Mouse (Mus musculus) hindbrain, embryonic 12.5 days (tissue): ENCODE results near the gene Pnmal2. TPM values are rescaled to one million over a fixed set of nuclear protein-coding genes. Genes with fewer than 3 reads are reported as not detected.

ENCODE experiments used
- ATAC-seq: fragments of 200-750 bp; cut with Nextera tagmentation; 2 replicates; pipeline ENCODE4 v1.8.0; 2017; ENCODE audit warnings: moderate TSS enrichment; ENCODE audit not compliant: low FRiP score
- H3K27ac ChIP-seq: fragments of 300-500 bp; sonication (generic); 2 replicates; pipeline ENCODE4 v1.5.1; 2016; ENCODE audit warnings: mild to moderate bottlenecking
- H3K27me3 ChIP-seq: fragments of 300-500 bp; sonication (generic); 2 replicates; pipeline ENCODE4 v1.6.1; 2016; ENCODE audit warnings: mild to moderate bottlenecking
- H3K36me3 ChIP-seq: fragments of 300-500 bp; sonication (generic); 2 replicates; pipeline ENCODE4 v1.6.1; 2016; ENCODE audit warnings: mild to moderate bottlenecking
- H3K4me1 ChIP-seq: fragments of 300-500 bp; sonication (generic); 2 replicates; pipeline ENCODE4 v1.6.1; 2016
- H3K4me2 ChIP-seq: fragments of 300-500 bp; sonication (generic); replicated peaks from 2 replicates; pipeline ENCODE4 v1.6.1; 2016; ENCODE audit warnings: mild to moderate bottlenecking
- H3K4me3 ChIP-seq: fragments of 300-500 bp; sonication (generic); 2 replicates; pipeline ENCODE4 v1.5.1; 2016; ENCODE audit warnings: mild to moderate bottlenecking
- H3K9ac ChIP-seq: fragments of 300-500 bp; sonication (generic); 2 replicates; pipeline ENCODE4 v1.6.1; 2016; ENCODE audit warnings: mild to moderate bottlenecking, moderate library complexity
- H3K9me3 ChIP-seq: fragments of 300-500 bp; sonication (generic); replicated peaks from 2 replicates; pipeline ENCODE4 v1.6.1; 2016; ENCODE audit warnings: mild to moderate bottlenecking
- WGBS: fragments of 180-500 bp; shearing (Covaris S2); methylation state at CpG from one replicate; pipeline ENCODE4 v1.1.7; 2016; 5-methylcytosine and 5-hydroxymethylcytosine counted together
- polyA plus RNA-seq: library from polyadenylated mRNA; unstranded; fragments of >200 nt; fragmentation: Nextera tagmentation; extraction: Ambion mirVana; gene quantifications from 2 replicates; pipeline ENCODE4 v1.2.1, GENCODE M21; 2016

Pnmal2 gene
- 55.6 and 60.3 TPM in 2 replicates for polyA plus RNA-seq

DNA sequence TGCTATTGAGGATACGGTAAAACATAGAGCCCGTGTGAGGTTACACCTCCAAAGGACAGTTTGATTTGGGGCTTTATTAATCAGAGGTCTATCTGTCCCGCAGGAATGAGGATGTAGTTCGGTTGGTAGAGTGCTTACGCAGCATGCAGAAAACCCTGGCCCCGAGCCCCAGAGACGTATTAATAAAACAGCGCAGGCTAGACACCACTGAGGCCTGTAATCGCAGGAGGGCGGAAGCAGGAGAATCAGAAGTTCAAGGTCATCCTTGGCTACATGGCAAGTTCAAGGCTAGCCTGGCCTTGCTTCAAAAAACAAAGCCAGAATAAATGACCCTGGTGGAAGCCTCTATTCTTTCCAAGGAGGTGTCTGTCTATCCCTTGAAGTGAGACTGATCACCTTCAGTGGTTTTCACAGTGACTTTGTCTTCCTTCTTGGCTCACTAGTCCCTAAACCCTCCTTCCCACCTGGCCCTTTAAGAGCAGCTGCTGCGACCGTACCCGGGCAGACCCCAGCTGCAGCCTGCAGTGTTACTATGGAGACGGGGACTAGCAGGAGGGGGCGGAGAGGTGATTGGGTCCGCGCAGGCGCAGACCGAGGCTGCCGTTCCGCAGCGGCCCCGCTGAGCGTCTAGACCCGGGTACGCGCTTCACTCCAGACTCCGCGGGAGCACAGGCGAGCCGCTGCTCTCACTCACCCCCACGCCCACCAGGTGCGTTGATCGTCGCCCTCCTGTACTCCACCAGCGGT is at the start of gene Pnmal2:
Gene Pnmal2, plus strand, starts transcription at position 622 of the 747 bp plus-strand sequence.
- peaks cover 43% of the 10 kb centered on the region for H3K27me3 ChIP-seq
- H3K4me1 ChIP-seq: peaks cover 62% of the 10 kb centered on the region
- no peaks in the 10 kb centered on the region for H3K36me3 ChIP-seq
- H3K4me2 ChIP-seq: peak within 1 kb of the TSS; percentile 85
- 14% methylated on average over 36 of the region's 36 CpGs for WGBS
- peak; percentile 90 for ATAC-seq
- peak within 1 kb of the TSS; percentile 89 for H3K27ac ChIP-seq
- peak within 1 kb of the TSS; percentile 79 for H3K9ac ChIP-seq
- peak within 1 kb of the TSS; percentile 70 for H3K4me3 ChIP-seq
- no peaks in the 10 kb centered on the region for H3K9me3 ChIP-seq

DNA sequence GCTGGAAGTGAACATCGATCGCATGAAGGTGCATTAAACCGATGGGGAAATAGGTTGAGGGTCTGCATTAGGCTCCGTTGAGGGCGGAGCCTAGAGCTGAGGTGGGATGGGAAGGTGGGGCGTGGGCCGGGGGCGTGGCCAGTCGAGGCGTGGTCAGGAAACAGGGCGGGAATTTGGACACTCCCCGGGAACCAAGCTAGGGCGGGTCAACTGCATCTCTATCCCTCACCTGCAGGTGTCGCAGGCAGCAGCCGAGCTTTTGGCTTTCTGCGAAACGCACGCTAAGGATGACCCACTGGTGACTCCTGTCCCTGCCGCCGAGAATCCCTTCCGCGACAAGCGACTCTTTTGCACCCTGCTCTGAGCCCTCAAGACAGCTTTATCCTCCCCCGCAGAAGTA is 49.5 kb upstream of the Pnmal2 start:
- under 1% methylated on average over 24 of the region's 24 CpGs for WGBS
- ATAC-seq: peak; percentile 20
- Histone ChIP-seq H3K27me3 (peaks cover 27% of the 10 kb centered on the region), H3K36me3 (no peaks in the 10 kb centered on the region), H3K4me3 (peak overlapping the region; percentile 20), H3K9me3 (no peaks in the 10 kb centered on the region), H3K27ac (peak overlapping the region; percentile 55), H3K4me1 (peaks cover 50% of the 10 kb centered on the region), H3K9ac (0 out of 2 replicates have a peak overlapping the region, but pooled peaks have one; percentile 55), H3K4me2 (peak overlapping the region; percentile 60)

DNA sequence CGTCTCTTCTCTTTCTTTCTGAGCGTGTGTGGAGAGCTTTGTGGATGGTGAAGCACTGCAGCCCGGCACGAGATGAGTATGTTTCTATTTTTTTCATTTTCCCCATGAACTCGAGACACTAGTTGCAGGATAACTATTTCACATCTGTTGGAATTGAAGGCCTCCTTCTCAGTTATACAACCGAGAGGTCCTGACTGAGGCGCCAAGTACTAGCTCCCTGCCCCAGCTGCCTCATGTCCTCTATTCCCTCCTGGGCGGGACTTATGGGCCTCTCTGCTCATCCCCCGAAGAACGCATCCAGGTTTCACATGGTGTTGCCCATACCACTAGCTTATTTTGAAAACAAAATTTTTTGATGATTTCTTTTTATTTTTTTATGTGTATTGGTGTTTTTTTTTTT is 49.0 kb upstream of the Pnmal2 start:
- Histone ChIP-seq H3K4me1 (peaks cover 53% of the 10 kb centered on the region), H3K9me3 (no peaks in the 10 kb centered on the region), H3K36me3 (no peaks in the 10 kb centered on the region), H3K27me3 (peaks cover 24% of the 10 kb centered on the region), H3K4me3 (peak overlapping the region; percentile 20; the same call in 1 of the 2 replicates), H3K27ac (no peak overlapping the region; the same call in 1 of the 2 replicates), H3K4me2 (peak overlapping the region; percentile 60), H3K9ac (no peak overlapping the region)
- ATAC-seq: no peak
- WGBS: 29% methylated on average over 10 of the region's 10 CpGs

DNA sequence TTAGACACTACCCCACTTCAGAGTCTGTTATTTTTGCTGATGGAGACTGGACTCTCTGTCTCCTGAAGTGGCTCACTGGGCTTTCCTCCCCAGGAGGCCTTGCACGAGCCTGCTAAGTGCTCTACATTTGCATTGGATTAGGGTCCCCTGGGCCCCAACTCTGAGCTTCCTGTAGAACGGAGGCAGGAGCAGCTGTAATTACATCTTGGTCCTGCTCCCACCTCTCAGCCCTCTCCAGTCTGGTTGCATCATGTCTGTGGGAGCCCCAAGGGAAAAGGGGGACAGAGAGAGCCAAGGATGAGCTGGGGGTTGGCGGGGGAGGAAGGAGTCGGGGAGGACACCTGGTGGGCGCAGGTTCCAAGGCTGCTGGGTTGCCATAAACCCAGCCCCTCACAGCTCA is 44.0 kb upstream of the Pnmal2 start:
- no peak overlapping the region for H3K4me3 ChIP-seq
- peaks cover 27% of the 10 kb centered on the region for H3K4me1 ChIP-seq
- 0 out of 2 replicates have a peak, but pooled peaks have one; percentile 9 for ATAC-seq
- H3K4me2 ChIP-seq: no peak overlapping the region
- H3K9ac ChIP-seq: no peak overlapping the region
- WGBS: 8% methylated on average over 5 of the region's 5 CpGs
- no peaks in the 10 kb centered on the region for H3K9me3 ChIP-seq
- H3K27me3 ChIP-seq: no peaks in the 10 kb centered on the region
- H3K36me3 ChIP-seq: no peaks in the 10 kb centered on the region
- H3K27ac ChIP-seq: 0 out of 2 replicates have a peak overlapping the region, but pooled peaks have one; percentile 24

DNA sequence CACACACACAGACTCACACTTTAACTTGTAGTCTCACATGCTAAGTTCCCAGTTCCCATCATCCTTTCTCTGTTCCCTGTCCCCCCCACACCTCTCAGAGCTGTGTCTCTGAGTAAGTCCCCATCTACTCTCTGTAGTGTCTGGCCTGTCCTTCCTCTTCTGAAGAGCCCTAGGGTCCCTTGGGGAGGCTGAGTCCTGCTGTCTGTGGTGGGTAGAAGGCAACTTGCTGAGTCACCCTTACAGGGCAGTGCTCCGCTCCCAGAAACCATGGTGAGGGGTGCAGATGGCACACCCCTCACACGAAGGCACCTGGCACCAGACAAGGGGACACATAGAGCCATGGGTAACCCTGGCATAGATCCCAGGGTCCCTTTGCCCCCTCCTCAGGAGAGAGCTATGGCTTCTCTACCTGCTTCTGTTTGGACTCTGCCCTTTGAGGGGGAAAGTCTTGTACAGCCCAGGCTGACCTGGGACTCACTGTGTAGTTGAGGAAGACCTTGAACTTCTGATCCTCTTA is 41.0 kb upstream of the Pnmal2 start:
- Histone ChIP-seq H3K9ac (no peak overlapping the region), H3K4me3 (no peak overlapping the region), H3K4me1 (peaks cover 48% of the 10 kb centered on the region), H3K27ac (no peak overlapping the region), H3K27me3 (0 out of 2 replicates have a peak, but pooled peaks cover 3% of the 10 kb centered on the region), H3K36me3 (no peaks in the 10 kb centered on the region), H3K9me3 (no peaks in the 10 kb centered on the region), H3K4me2 (no peak overlapping the region)
- ATAC-seq: no peak
- 78% methylated on average over 2 of the region's 2 CpGs for WGBS

DNA sequence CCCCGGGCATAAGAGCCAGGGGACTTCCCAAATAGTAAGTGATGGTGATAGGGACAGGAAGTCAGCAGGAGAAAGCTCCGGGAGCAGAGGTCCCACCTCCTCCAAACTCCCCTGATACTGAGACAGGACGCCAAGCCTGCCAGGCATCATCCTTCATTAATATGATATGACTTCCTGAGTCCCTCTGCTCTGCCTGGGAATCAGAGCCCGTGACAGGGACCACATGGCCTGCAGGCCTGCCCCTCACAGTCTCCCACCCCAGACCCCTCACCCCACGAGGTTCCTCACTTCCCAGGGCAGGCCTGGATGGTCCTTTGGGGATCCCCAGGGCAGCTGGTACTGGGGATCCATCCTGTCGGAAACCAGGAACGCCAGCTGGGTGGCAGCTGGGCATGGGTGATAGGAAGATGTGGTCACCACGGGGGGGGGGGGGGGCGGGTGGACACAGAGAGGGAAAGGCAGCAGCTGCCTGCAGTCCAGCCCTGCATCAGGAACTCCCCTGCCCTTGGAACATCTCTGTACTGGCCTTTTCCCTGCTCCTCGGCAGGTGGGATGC is 40.3 kb upstream of the Pnmal2 start:
- no peaks in the 10 kb centered on the region for H3K9me3 ChIP-seq
- 45% methylated on average over 8 of the region's 10 CpGs for WGBS
- H3K36me3 ChIP-seq: no peaks in the 10 kb centered on the region
- no peak overlapping the region for H3K9ac ChIP-seq
- H3K27ac ChIP-seq: 0 out of 2 replicates have a peak overlapping the region, but pooled peaks have one; percentile 23
- H3K4me1 ChIP-seq: peaks cover 54% of the 10 kb centered on the region
- no peak overlapping the region for H3K4me2 ChIP-seq
- ATAC-seq: 0 out of 2 replicates have a peak, but pooled peaks have one; percentile 39
- H3K27me3 ChIP-seq: peaks cover 6% of the 10 kb centered on the region; the same call in 1 of the 2 replicates
- no peak overlapping the region for H3K4me3 ChIP-seq

DNA sequence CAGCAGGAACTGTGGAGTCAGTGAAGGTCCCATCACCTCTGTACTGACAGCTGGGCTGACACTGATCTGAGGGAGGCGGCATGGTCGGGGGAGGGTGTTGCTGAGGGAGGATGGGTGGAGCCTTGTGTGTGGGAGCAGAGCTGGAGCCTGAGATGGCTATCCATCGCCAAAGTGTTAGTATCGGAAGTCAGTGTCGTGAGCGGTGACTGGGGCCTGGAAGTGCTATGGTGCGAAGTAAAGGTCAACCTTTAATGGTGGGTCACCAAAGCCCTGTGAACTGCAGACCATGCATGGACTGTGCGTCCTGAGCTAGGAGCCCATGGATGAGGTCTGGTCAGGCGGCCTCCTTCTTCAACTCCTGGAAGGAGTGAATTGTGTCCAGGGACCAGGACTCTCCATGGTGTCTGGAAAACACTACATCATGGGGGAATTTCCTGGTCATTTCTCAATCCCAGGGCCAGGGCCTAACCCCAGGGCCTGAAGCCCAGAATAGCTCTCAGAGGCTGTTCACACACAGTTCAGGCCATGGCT is 38.9 kb upstream of the Pnmal2 start:
- no peak overlapping the region for H3K4me2 ChIP-seq
- no peak for ATAC-seq
- no peaks in the 10 kb centered on the region for H3K36me3 ChIP-seq
- peaks cover 51% of the 10 kb centered on the region for H3K4me1 ChIP-seq
- H3K4me3 ChIP-seq: no peak overlapping the region
- no peaks in the 10 kb centered on the region for H3K9me3 ChIP-seq
- 49% methylated on average over 9 of the region's 9 CpGs for WGBS
- H3K27ac ChIP-seq: peak overlapping the region; percentile 7; the same call in 1 of the 2 replicates
- H3K9ac ChIP-seq: no peak overlapping the region
- peaks cover 10% of the 10 kb centered on the region; the same call in 1 of the 2 replicates for H3K27me3 ChIP-seq

DNA sequence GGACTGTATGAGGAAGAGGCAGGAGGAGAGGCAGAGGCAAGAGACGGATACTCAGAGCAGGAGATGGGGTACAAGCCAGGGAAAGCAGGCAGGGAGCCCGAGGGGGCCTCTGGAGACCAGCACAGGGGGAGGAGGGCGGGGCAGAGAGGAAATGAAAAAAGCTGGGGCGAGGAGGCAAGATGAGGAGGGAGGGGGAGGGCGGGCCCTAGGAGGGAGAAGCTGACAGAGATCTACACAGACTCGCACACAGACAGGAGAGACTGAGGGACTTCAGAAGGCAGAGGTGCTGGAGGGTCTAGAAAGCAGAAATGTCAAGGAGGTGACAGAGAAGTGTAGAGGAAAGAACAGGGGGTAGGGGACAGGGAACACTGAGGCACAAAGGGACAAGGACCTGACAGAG is 38.2 kb upstream of the Pnmal2 start, which contains the start of gene Ptgir:
Gene Ptgir, plus strand, starts transcription at position 210 of the 400 bp plus-strand sequence.
- no peaks in the 10 kb centered on the region for H3K36me3 ChIP-seq
- no peak for ATAC-seq
- no peaks in the 10 kb centered on the region for H3K9me3 ChIP-seq
- no peak within 1 kb of the TSS for H3K4me3 ChIP-seq
- 4% methylated on average over 6 of the region's 6 CpGs for WGBS
- H3K27ac ChIP-seq: peak within 1 kb of the TSS; percentile 7; the same call in 1 of the 2 replicates
- no peak within 1 kb of the TSS for H3K4me2 ChIP-seq
- H3K9ac ChIP-seq: 0 out of 2 replicates have a peak within 1 kb of the TSS, but pooled peaks have one; percentile 18
- H3K27me3 ChIP-seq: peaks cover 10% of the 10 kb centered on the region; the same call in 1 of the 2 replicates
- peaks cover 47% of the 10 kb centered on the region for H3K4me1 ChIP-seq

DNA sequence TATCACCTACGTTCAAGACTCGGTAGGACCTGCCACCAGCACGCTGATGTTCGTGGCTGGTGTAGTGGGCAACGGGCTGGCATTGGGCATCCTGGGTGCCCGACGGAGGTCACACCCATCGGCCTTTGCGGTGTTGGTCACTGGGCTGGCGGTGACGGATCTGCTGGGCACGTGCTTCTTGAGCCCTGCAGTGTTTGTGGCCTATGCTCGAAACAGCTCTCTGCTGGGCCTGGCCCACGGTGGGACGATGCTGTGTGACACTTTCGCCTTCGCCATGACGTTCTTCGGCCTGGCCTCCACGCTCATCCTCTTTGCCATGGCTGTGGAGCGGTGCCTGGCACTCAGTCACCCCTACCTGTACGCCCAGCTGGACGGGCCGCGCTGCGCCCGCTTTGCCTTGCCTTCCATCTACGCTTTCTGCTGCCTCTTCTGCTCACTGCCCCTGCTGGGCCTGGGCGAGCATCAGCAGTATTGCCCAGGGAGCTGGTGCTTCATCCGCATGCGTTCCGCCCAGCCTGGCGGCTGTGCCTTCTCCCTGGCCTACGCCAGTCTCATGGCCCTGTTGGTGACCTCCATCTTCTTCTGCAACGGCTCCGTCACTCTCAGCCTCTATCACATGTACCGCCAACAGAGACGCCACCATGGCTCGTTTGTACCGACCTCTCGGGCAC is 37.5 kb upstream of the Pnmal2 start:
- H3K4me1 ChIP-seq: peaks cover 43% of the 10 kb centered on the region
- no peak for ATAC-seq
- no peaks in the 10 kb centered on the region for H3K36me3 ChIP-seq
- no peaks in the 10 kb centered on the region for H3K9me3 ChIP-seq
- H3K9ac ChIP-seq: 0 out of 2 replicates have a peak overlapping the region, but pooled peaks have one; percentile 18
- no peak overlapping the region for H3K4me3 ChIP-seq
- H3K27me3 ChIP-seq: peaks cover 10% of the 10 kb centered on the region; the same call in 1 of the 2 replicates
- no peak overlapping the region for H3K4me2 ChIP-seq
- H3K27ac ChIP-seq: no peak overlapping the region
- WGBS: 91% methylated on average over 40 of the region's 41 CpGs

DNA sequence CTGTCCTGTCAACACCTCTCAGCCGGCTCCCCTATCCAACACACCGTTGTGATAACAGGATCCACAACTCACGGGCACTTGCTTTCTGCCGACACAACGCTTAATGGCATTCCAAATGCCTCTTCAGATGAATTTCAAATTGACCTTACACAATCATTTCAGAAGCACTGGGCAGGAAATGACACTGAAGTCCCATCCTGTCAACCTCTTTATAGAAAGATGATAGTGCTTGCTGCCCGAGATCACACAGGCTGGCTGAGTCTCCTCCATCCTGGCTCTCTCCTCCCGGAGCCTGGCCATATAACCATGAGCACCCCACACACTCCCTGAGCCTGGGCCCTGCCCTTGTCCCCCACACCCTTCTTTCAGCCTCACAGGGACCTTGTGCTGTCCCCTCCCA is 36.6 kb upstream of the Pnmal2 start:
- no peak overlapping the region for H3K4me2 ChIP-seq

DNA sequence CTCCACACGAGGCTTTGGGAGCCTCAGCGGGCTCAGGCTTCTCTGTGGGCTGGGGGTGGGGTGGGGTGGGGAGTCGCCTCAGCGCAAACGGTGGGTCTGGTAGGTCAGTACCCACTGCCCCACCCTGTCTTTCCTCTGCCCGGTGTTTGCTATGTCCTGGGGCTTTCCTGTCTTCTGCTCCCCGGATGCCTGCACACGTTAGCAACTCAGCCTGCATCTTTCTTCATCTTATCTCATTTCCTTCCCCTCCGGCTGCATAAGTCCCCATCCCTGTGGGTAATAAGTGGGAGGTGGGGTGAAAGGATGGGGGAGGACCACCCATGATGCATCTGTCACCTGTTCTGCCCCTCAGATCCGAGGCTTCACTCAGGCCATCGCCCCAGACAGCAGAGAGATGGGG is 36.1 kb upstream of the Pnmal2 start:
- Histone ChIP-seq H3K9me3 (no peaks in the 10 kb centered on the region), H3K36me3 (no peaks in the 10 kb centered on the region), H3K4me1 (peaks cover 49% of the 10 kb centered on the region), H3K27ac (no peak overlapping the region), H3K4me3 (no peak overlapping the region), H3K4me2 (no peak overlapping the region), H3K27me3 (peaks cover 10% of the 10 kb centered on the region; the same call in 1 of the 2 replicates), H3K9ac (peak overlapping the region; percentile 41; the same call in 1 of the 2 replicates)
- 53% methylated on average over 11 of the region's 11 CpGs for WGBS
- ATAC-seq: no peak

More for the DNA sequence above, 36.6 kb upstream of the Pnmal2 start:
- 75% methylated on average over 7 of the region's 7 CpGs for WGBS
- peaks cover 10% of the 10 kb centered on the region; the same call in 1 of the 2 replicates for H3K27me3 ChIP-seq
- no peak overlapping the region for H3K27ac ChIP-seq
- no peak overlapping the region for H3K4me3 ChIP-seq
- ATAC-seq: no peak
- no peaks in the 10 kb centered on the region for H3K36me3 ChIP-seq
- H3K9me3 ChIP-seq: no peaks in the 10 kb centered on the region
- H3K4me1 ChIP-seq: peaks cover 49% of the 10 kb centered on the region
- no peak overlapping the region for H3K9ac ChIP-seq
